Mouse (Mus musculus) heart, adult 2 months (tissue): ENCODE data around the gene Gpr108.

Experiments used
- CTCF ChIP-seq: fragments of 200-600 bp; IDR thresholded peaks from 2 replicates; pipeline ENCODE4 v1.8.1; 2022; ENCODE audit warnings: antibody characterized with exemption, mild to moderate bottlenecking, moderate library complexity
- POLR2A ChIP-seq: fragments of 200-500 bp; IDR thresholded peaks from 2 replicates; pipeline ENCODE4 v1.6.1; 2011; ENCODE audit warnings: mild to moderate bottlenecking, low read depth, low read length, control low read depth; ENCODE audit not compliant: insufficient read depth

GRCm38 (mm10) chr17:57275111-57275996 is 27.1 kb upstream of the Gpr108 start:
- TF ChIP-seq CTCF (no peak), POLR2A (peak; percentile 82)
